Mouse (Mus musculus): ENCODE data around the gene Hydin.

GRCm38 (mm10) chr8:110654075-110655060 is 387.6 kb downstream of the Hydin start:
- TF ChIP-seq CTCF (IDR thresholded peaks at IDR 0.05; ENCODE audit: borderline replicate concordance, extremely low read depth, insufficient read depth, insufficient read length) (no peak), POLR2A (IDR thresholded peaks at IDR 0.05; ENCODE audit: borderline replicate concordance, extremely low read depth, insufficient read depth, insufficient read length, poor library complexity, severe bottlenecking) (no peak)

All from brain, embryonic 14.5 days (tissue).